Comparison of ENCODE assay signal across 9 mouse cellular contexts in the genomic region with DNA sequence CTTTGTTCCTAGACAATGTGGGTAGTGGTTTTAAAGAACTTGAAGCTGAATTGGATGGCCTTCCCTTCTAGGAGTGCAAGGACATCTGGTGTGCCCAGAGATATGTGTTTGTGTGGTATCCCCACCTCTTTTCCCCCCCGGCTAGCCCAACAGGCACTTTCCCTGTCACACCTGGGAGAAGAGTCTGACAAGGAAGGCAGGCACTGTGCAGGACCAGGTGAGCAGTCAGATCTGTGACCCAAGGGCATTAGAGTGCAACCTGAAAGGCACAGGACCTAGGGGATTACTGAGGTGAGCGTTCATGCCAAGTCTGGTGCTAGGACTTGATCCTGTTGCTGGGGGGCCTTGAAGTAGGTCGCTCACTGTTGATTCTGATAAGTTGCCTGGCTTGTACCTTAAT.
DNase-seq lines count a peak whose midpoint lies in the region; ATAC-seq and TF ChIP-seq lines count a peak whose summit lies in the region.
"Had no signal": no experiment of that assay in that cellular context is flagged by ENCODE, and none has a peak within 500 bp of the region (broad histone marks: within the 10 kb centered on the region; RNA-seq: fewer than 3 reads in every experiment).

No protein-coding gene starts in this region.

- TF ChIP-seq CTCF in cortical plate, adult 2 months (IDR thresholded peaks at IDR 0.05; ENCODE audit: extremely low read depth, insufficient read depth, low read length): no peak

- H3K9ac ChIP-seq in heart, embryonic 16.5 days (ENCODE audit: low read length): peak overlapping the region; percentile 98
- H3K9ac ChIP-seq in liver, embryonic 13.5 days: no peak overlapping the region

- no peaks in the 10 kb centered on the region for H3K36me3 ChIP-seq in heart, embryonic 16.5 days (ENCODE audit: control insufficient read depth, insufficient read depth)
- H3K36me3 ChIP-seq in liver, embryonic 13.5 days: peaks cover 3% of the 10 kb centered on the region; the same call in 1 of the 2 replicates

- peak; percentile 26 for DNase-seq in kidney, adult 9 months
- no peak for DNase-seq in kidney, adult 11 months
- DNase-seq in liver, embryonic 13.5 days: no peak
- DNase-seq in layer of hippocampus, adult 9-11 months: no peak
- no peak for DNase-seq in layer of hippocampus, adult 18-20 months (ENCODE audit: low spot score in 2 of 2)
- DNase-seq in frontal cortex, postnatal 36 days (ENCODE audit: low spot score in 2 of 2): no peak

- H3K9me3 ChIP-seq in heart, embryonic 16.5 days (replicated peaks; ENCODE audit: control insufficient read depth, low read length): no peaks in the 10 kb centered on the region
- no peaks in the 10 kb centered on the region for H3K9me3 ChIP-seq in liver, embryonic 13.5 days (replicated peaks)
- H3K9me3 ChIP-seq: liver, embryonic 15.5 days had no signal

- H3K27me3 ChIP-seq in heart, embryonic 16.5 days (ENCODE audit: control insufficient read depth, insufficient read depth, low read length): no peaks in the 10 kb centered on the region
- no peaks in the 10 kb centered on the region for H3K27me3 ChIP-seq in liver, embryonic 13.5 days
- H3K27me3 ChIP-seq: liver, embryonic 15.5 days had no signal

- H3K4me1 ChIP-seq in cortical plate, adult 2 months (ENCODE audit: control insufficient read depth, insufficient read depth, low read length): peaks cover 6% of the 10 kb centered on the region
- H3K4me1 ChIP-seq in heart, embryonic 16.5 days (ENCODE audit: control insufficient read depth, insufficient read depth, low read length): peaks cover 52% of the 10 kb centered on the region
- peaks cover 40% of the 10 kb centered on the region for H3K4me1 ChIP-seq in liver, embryonic 13.5 days (replicated peaks)

- ATAC-seq in heart, embryonic 16.5 days (replicated peaks; ENCODE audit: extremely low read depth, insufficient read depth, low FRiP score): no peak
- ATAC-seq in liver, embryonic 13.5 days (ENCODE audit: low read depth): no peak

- no peak for TF ChIP-seq POLR2A in cortical plate, adult 2 months (IDR thresholded peaks at IDR 0.05; ENCODE audit: extremely low read depth, insufficient read depth, low read length)

- no peak overlapping the region for H3K27ac ChIP-seq in cortical plate, adult 2 months (ENCODE audit: insufficient read depth, low read length)
- peak overlapping the region; percentile 99 for H3K27ac ChIP-seq in heart, embryonic 16.5 days (ENCODE audit: low read length)
- H3K27ac ChIP-seq in liver, embryonic 13.5 days: no peak overlapping the region
- H3K27ac ChIP-seq: liver, embryonic 15.5 days had no signal

- WGBS in heart, embryonic 16.5 days: 59% methylated on average over 3 of the region's 3 CpGs
- WGBS in liver, embryonic 13.5 days (ENCODE audit: insufficient replicate concordance): 73% methylated on average over 3 of the region's 3 CpGs

- H3K4me2 ChIP-seq in heart, embryonic 16.5 days (ENCODE audit: low read depth, low read length): peak overlapping the region; percentile 85
- H3K4me2 ChIP-seq in liver, embryonic 13.5 days: peak overlapping the region; percentile 4; the same call in 1 of the 2 replicates

- peak overlapping the region; percentile 90 for H3K4me3 ChIP-seq in cortical plate, adult 2 months (ENCODE audit: insufficient read depth, low read length)
- H3K4me3 ChIP-seq in heart, embryonic 16.5 days (ENCODE audit: low read length): peak overlapping the region; percentile 97
- H3K4me3 ChIP-seq in liver, embryonic 13.5 days (replicated peaks): no peak overlapping the region
